Mouse (Mus musculus) heart, postnatal 0 days (tissue): ENCODE measurements around the gene F13a1. TPM values are rescaled to one million over a fixed set of nuclear protein-coding genes. Genes with fewer than 3 reads are reported as not detected.

Experiments
- ATAC-seq: fragments of 200-750 bp; cut with Nextera tagmentation; 2 replicates; pipeline ENCODE4 v1.8.0; 2017; ENCODE audit warnings: low read depth, moderate number of reproducible peaks, moderate library complexity; ENCODE audit not compliant: insufficient read depth
- DNase-seq: peaks from one replicate; pipeline ENCODE4 v3.0.0-alpha.2; 2016; ENCODE audit warnings: low spot score
- H3K27ac ChIP-seq: fragments of 300-500 bp; sonication (generic); 2 replicates; pipeline ENCODE4 v1.5.1; 2014; ENCODE audit warnings: low read depth, mild to moderate bottlenecking
- H3K27me3 ChIP-seq: fragments of 300-500 bp; sonication (generic); 2 replicates; pipeline ENCODE4 v1.6.1; 2014; ENCODE audit warnings: low read length, mixed read lengths; ENCODE audit not compliant: control insufficient read depth, insufficient read depth
- H3K36me3 ChIP-seq: fragments of 300-500 bp; sonication (generic); replicated peaks from 2 replicates; pipeline ENCODE4 v1.6.1; 2014; ENCODE audit warnings: low read length, mixed read lengths; ENCODE audit not compliant: control insufficient read depth, insufficient read depth
- H3K4me1 ChIP-seq: fragments of 300-500 bp; sonication (generic); 2 replicates; pipeline ENCODE4 v1.6.1; 2014; ENCODE audit warnings: antibody characterized with exemption; ENCODE audit not compliant: control insufficient read depth, insufficient read depth
- H3K4me2 ChIP-seq: fragments of 300-500 bp; sonication (generic); 2 replicates; pipeline ENCODE4 v1.6.1; 2014; ENCODE audit warnings: low read depth, mild to moderate bottlenecking, low read length, moderate library complexity
- H3K4me3 ChIP-seq: fragments of 300-500 bp; sonication (generic); 2 replicates; pipeline ENCODE4 v1.5.1; 2014; ENCODE audit warnings: low read depth, low read length
- H3K9ac ChIP-seq: fragments of 300-500 bp; sonication (generic); replicated peaks from 2 replicates; pipeline ENCODE4 v1.6.1; 2014; ENCODE audit warnings: low read depth, low read length, mixed read lengths
- H3K9me3 ChIP-seq: fragments of 300-500 bp; sonication (generic); replicated peaks from 2 replicates; pipeline ENCODE4 v1.6.1; 2016; ENCODE audit warnings: low read length; ENCODE audit not compliant: control insufficient read depth
- CTCF ChIP-seq: IDR thresholded peaks from 2 replicates; pipeline ENCODE4 v1.5.1; 2016; ENCODE audit warnings: antibody characterized with exemption, control low read depth, low read depth
- EP300 ChIP-seq: IDR thresholded peaks from 2 replicates; pipeline ENCODE4 v1.6.1; 2016; ENCODE audit warnings: antibody characterized with exemption, low read depth
- WGBS: fragments of 180-500 bp; shearing (Covaris S2); extraction: QIAGEN DNeasy Blood & Tissue Kit; methylation state at CpG from one replicate; pipeline ENCODE4 v1.1.7; 2014; 5-methylcytosine and 5-hydroxymethylcytosine counted together
- polyA plus RNA-seq: library from polyadenylated mRNA; unstranded; fragments of >200 nt; fragmentation: Nextera tagmentation; extraction: Ambion mirVana; gene quantifications from 2 replicates; pipeline ENCODE4 v1.2.1, GENCODE M21; 2015
- total RNA-seq: library from RNA; depleted of rRNA; stranded (reverse); fragments of >200 nt; gene quantifications from 2 replicates; pipeline ENCODE4 v1.2.3, GENCODE M21; 2014; ENCODE audit warnings: low replicate concordance

The F13a1 gene
- total and polyA plus RNA-seq, 2 experiments from 2014 or later, result 3.9 to 16.0 TPM

- H3K27ac ChIP-seq, result no peak overlapping the region
- ATAC-seq (no peak), DNase-seq (no peak)
- peaks cover 3% of the 10 kb centered on the region; the same call in 1 of the 2 replicates for H3K4me1 ChIP-seq
- no peak overlapping the region for H3K4me2 ChIP-seq
- TF ChIP-seq CTCF (no peak), EP300 (no peak)
- H3K27me3 ChIP-seq, result no peaks in the 10 kb centered on the region
- no peak overlapping the region for H3K9ac ChIP-seq
- no peak overlapping the region for H3K4me3 ChIP-seq
- no peaks in the 10 kb centered on the region for H3K36me3 ChIP-seq
- 90% methylated on average over 3 of the region's 3 CpGs for WGBS
- no peaks in the 10 kb centered on the region for H3K9me3 ChIP-seq
Measured at GRCm38 (mm10) chr13:36901603-36902002, 148.4 kb downstream of the F13a1 start.

DNA sequence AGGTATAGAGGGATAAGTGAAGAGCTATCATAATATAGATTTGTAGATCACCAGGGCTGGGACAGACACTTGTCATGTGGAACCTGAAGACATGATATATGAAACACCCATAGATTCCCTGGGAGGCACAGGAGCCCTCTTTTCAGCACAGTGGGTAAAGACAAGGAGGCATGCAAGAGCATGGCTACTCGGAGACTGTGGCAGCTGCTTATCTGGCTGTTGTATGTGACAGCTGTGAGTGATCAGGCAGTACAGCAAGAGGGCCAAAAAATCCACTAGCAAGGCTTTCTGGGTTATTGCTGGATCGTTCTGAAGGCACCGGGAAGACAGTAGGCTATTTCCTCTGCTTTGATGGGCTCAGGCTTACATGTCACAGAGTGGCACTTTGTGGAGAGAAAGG is 149.0 kb downstream of the F13a1 start:
- ATAC-seq, result no peak
- TF ChIP-seq EP300 (no peak), CTCF (no peak)
- Histone ChIP-seq H3K27ac (no peak overlapping the region), H3K4me1 (peaks cover 3% of the 10 kb centered on the region; the same call in 1 of the 2 replicates), H3K4me2 (no peak overlapping the region), H3K27me3 (no peaks in the 10 kb centered on the region), H3K4me3 (no peak overlapping the region), H3K9ac (no peak overlapping the region), H3K9me3 (no peaks in the 10 kb centered on the region), H3K36me3 (no peaks in the 10 kb centered on the region)
- 27% methylated on average over 3 of the region's 3 CpGs for WGBS
- no peak for DNase-seq

DNA sequence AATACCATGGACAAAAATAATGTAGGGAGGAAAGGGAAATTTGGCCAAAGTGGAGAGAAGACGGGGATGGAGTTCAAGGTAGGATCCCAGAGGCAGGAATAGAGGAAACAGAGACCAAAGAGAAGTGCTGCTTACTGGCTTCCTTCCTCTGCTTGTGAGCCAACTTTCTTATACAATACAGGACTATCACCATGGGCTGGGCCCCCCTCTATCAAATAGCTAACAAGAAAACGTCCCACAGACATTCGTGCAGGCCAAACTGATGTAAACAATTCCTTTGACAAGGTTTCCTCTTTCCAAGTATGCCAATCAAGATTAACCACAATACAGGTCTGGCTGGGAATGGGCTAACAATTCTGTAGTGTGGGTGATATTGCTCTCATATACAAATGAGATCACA is 154.0 kb downstream of the F13a1 start:
- 40% methylated on average over 3 of the region's 3 CpGs for WGBS
- no peak for DNase-seq
- Histone ChIP-seq H3K4me1 (peaks cover 3% of the 10 kb centered on the region; the same call in 1 of the 2 replicates), H3K9ac (no peak overlapping the region), H3K27me3 (no peaks in the 10 kb centered on the region), H3K9me3 (no peaks in the 10 kb centered on the region), H3K27ac (no peak overlapping the region), H3K36me3 (no peaks in the 10 kb centered on the region), H3K4me2 (no peak overlapping the region), H3K4me3 (no peak overlapping the region)
- ATAC-seq, result no peak
- TF ChIP-seq EP300 (no peak), CTCF (no peak)

GRCm38 (mm10) chr13:36893762-36894161 is 156.3 kb downstream of the F13a1 start:
- 61% methylated on average over 3 of the region's 3 CpGs for WGBS
- H3K9me3 ChIP-seq, result no peaks in the 10 kb centered on the region
- H3K4me2 ChIP-seq, result no peak overlapping the region
- no peak overlapping the region for H3K9ac ChIP-seq
- no peak for ATAC-seq
- H3K4me3 ChIP-seq, result no peak overlapping the region
- no peaks in the 10 kb centered on the region for H3K27me3 ChIP-seq
- no peaks in the 10 kb centered on the region for H3K36me3 ChIP-seq
- DNase-seq, result no peak
- no peaks in the 10 kb centered on the region for H3K4me1 ChIP-seq
- no peak for TF ChIP-seq CTCF
- TF ChIP-seq EP300, result no peak
- H3K27ac ChIP-seq, result no peak overlapping the region

- WGBS, result 53% methylated on average over 1 of the region's 1 CpGs
- no peak overlapping the region for H3K4me3 ChIP-seq
- ATAC-seq, result no peak
Measured at GRCm38 (mm10) chr13:36892216-36892615, 157.8 kb downstream of the F13a1 start.

GRCm38 (mm10) chr13:36885973-36886372 is 164.1 kb downstream of the F13a1 start:
- 65% methylated on average over 7 of the region's 7 CpGs for WGBS
- H3K9me3 ChIP-seq, result no peaks in the 10 kb centered on the region
- no peak overlapping the region for H3K4me3 ChIP-seq
- no peaks in the 10 kb centered on the region for H3K36me3 ChIP-seq
- TF ChIP-seq CTCF, result no peak
- no peak for ATAC-seq
- H3K4me1 ChIP-seq, result no peaks in the 10 kb centered on the region
- H3K27me3 ChIP-seq, result no peaks in the 10 kb centered on the region
- DNase-seq, result no peak
- H3K4me2 ChIP-seq, result no peak overlapping the region
- no peak overlapping the region for H3K9ac ChIP-seq
- no peak overlapping the region for H3K27ac ChIP-seq

More at GRCm38 (mm10) chr13:36892216-36892615, 157.8 kb downstream of the F13a1 start:
- TF ChIP-seq CTCF, result no peak
- TF ChIP-seq EP300, result no peak
- no peak overlapping the region for H3K9ac ChIP-seq
- H3K36me3 ChIP-seq, result no peaks in the 10 kb centered on the region
- DNase-seq, result no peak
- no peak overlapping the region for H3K4me2 ChIP-seq
- H3K9me3 ChIP-seq, result no peaks in the 10 kb centered on the region
- no peaks in the 10 kb centered on the region for H3K27me3 ChIP-seq
- no peak overlapping the region for H3K27ac ChIP-seq
- H3K4me1 ChIP-seq, result no peaks in the 10 kb centered on the region
